8 mouse cellular contexts compared by ENCODE assay signal in genomic region chr10:75558515-75558914, GRCm38 (mm10). TPM values are rescaled to one million over a fixed set of nuclear protein-coding genes. Genes with fewer than 3 reads are reported as not detected.
A peak's percentile ranks its signal among the peaks of the same experiment; 100 is the strongest.
DNase-seq lines count a peak whose midpoint lies in the region; ATAC-seq and TF ChIP-seq lines count a peak whose summit lies in the region.

No protein-coding gene starts in this region.

- peak; percentile 45 for DNase-seq in layer of hippocampus, adult 9-11 months
- no peak for DNase-seq in layer of hippocampus, adult 9-10 months (ENCODE audit: low spot score)
- peak; percentile 89 for DNase-seq in cerebellum, adult 9-11 months
- DNase-seq in midbrain, postnatal 0 days (ENCODE audit: low spot score) = peak; percentile 92
- DNase-seq in natural killer cell, adult 2 months (ENCODE audit: low spot score in 2 of 2) = no peak
- no peak for DNase-seq in spleen, postnatal 14 days (ENCODE audit: low spot score in 2 of 2)

- peak overlapping the region; percentile 97 for H3K27ac ChIP-seq in hindbrain, embryonic 16.5 days (ENCODE audit: low read depth, low read length)
- peak overlapping the region; percentile 99 for H3K27ac ChIP-seq in midbrain, postnatal 0 days (ENCODE audit: low read depth, low read length)

- peak overlapping the region; percentile 73 for H3K4me3 ChIP-seq in hindbrain, embryonic 16.5 days (ENCODE audit: low read length)
- H3K4me3 ChIP-seq in midbrain, postnatal 0 days (ENCODE audit: low read depth, low read length) = peak overlapping the region; percentile 69

- peak overlapping the region; percentile 89 for H3K4me2 ChIP-seq in hindbrain, embryonic 16.5 days (ENCODE audit: low read length)
- peak overlapping the region; percentile 83 for H3K4me2 ChIP-seq in midbrain, postnatal 0 days (ENCODE audit: low read depth, low read length, poor library complexity, severe bottlenecking)

- peak overlapping the region; percentile 53 for H3K9ac ChIP-seq in hindbrain, embryonic 16.5 days (ENCODE audit: low read depth, low read length)
- peak overlapping the region; percentile 97 for H3K9ac ChIP-seq in midbrain, postnatal 0 days (replicated peaks; ENCODE audit: low read length, poor library complexity, severe bottlenecking)

- peaks cover 23% of the 10 kb centered on the region for H3K36me3 ChIP-seq in hindbrain, embryonic 16.5 days (ENCODE audit: control insufficient read depth, insufficient read depth, low read length)
- peaks cover 27% of the 10 kb centered on the region for H3K36me3 ChIP-seq in midbrain, postnatal 0 days (ENCODE audit: insufficient read depth, low read length)

- H3K27me3 ChIP-seq in hindbrain, embryonic 16.5 days (replicated peaks; ENCODE audit: control insufficient read depth, insufficient read depth, low read length) = no peaks in the 10 kb centered on the region
- H3K27me3 ChIP-seq in midbrain, postnatal 0 days (ENCODE audit: insufficient read depth, low read length) = no peaks in the 10 kb centered on the region

- ATAC-seq in hindbrain, embryonic 16.5 days = peak; percentile 52
- ATAC-seq in midbrain, postnatal 0 days (ENCODE audit: low FRiP score) = peak; percentile 12; the same call in 1 of the 2 replicates
- ATAC-seq in activated CD4-positive, CD25-positive, alpha-beta regulatory T cell, adult 4 months = no peak

- no peak for TF ChIP-seq CTCF in midbrain, postnatal 0 days (IDR thresholded peaks at IDR 0.05)

- no peaks in the 10 kb centered on the region for H3K9me3 ChIP-seq in hindbrain, embryonic 16.5 days (ENCODE audit: control insufficient read depth, low read length)
- no peaks in the 10 kb centered on the region for H3K9me3 ChIP-seq in midbrain, postnatal 0 days (ENCODE audit: low read length)

- WGBS in hindbrain, embryonic 16.5 days = 13% methylated on average over 3 of the region's 3 CpGs
- 17% methylated on average over 3 of the region's 3 CpGs for WGBS in midbrain, postnatal 0 days

- H3K4me1 ChIP-seq in hindbrain, embryonic 16.5 days (ENCODE audit: control insufficient read depth, insufficient read depth, low read depth, low read length) = peaks cover 40% of the 10 kb centered on the region
- peaks cover 27% of the 10 kb centered on the region for H3K4me1 ChIP-seq in midbrain, postnatal 0 days (ENCODE audit: insufficient read depth, low read length)

RNA-seq across cellular contexts. Expression of gene Lrrc75b, which starts 1.6 kb away (rescaled TPM):
- polyA plus RNA-seq in hindbrain, embryonic 16.5 days (2015; fragmentation: Nextera tagmentation; extraction: Ambion mirVana) = 38.9 and 44.7 TPM in 2 replicates
- total RNA-seq in midbrain, postnatal 0 days (2014; rRNA removed) = 41.4 and 44.2 TPM in 2 replicates
- 37.5 and 39.5 TPM in 2 replicates for polyA plus RNA-seq in midbrain, postnatal 0 days (2015; fragmentation: Nextera tagmentation; extraction: Ambion mirVana)
- under 1 TPM; 0.45 to 0.65 TPM for polyA plus RNA-seq in activated CD4-positive, CD25-positive, alpha-beta regulatory T cell, adult 4 months (2017; shearing (Covaris generic))

RNA-seq across cellular contexts. Expression of gene Ggt1, which starts 2.9 kb away (rescaled TPM):
- polyA plus RNA-seq in hindbrain, embryonic 16.5 days (2015; fragmentation: Nextera tagmentation; extraction: Ambion mirVana) = 0.69 and 2.1 TPM in 2 replicates
- total RNA-seq in midbrain, postnatal 0 days (2014; rRNA removed) = 1.4 and 5.4 TPM in 2 replicates
- 1.0 and 2.0 TPM in 2 replicates for polyA plus RNA-seq in midbrain, postnatal 0 days (2015; fragmentation: Nextera tagmentation; extraction: Ambion mirVana)
- polyA plus RNA-seq in activated CD4-positive, CD25-positive, alpha-beta regulatory T cell, adult 4 months (2017; shearing (Covaris generic)) = 1 to 10 TPM; 2.1 to 3.1 TPM

RNA-seq across cellular contexts. Expression of gene Ggt5, which starts 30.6 kb away (rescaled TPM):
- polyA plus RNA-seq in hindbrain, embryonic 16.5 days (2015; fragmentation: Nextera tagmentation; extraction: Ambion mirVana) = 2.9 and 3.5 TPM in 2 replicates
- 5.8 and 9.1 TPM in 2 replicates for total RNA-seq in midbrain, postnatal 0 days (2014; rRNA removed)
- polyA plus RNA-seq in midbrain, postnatal 0 days (2015; fragmentation: Nextera tagmentation; extraction: Ambion mirVana) = 1.3 and 2.4 TPM in 2 replicates
- polyA plus RNA-seq in activated CD4-positive, CD25-positive, alpha-beta regulatory T cell, adult 4 months (2017; shearing (Covaris generic)) = under 1 TPM; 0.15 to 0.64 TPM

RNA-seq across cellular contexts. Expression of gene Gucd1, which starts 40.7 kb away (rescaled TPM):
- polyA plus RNA-seq in hindbrain, embryonic 16.5 days (2015; fragmentation: Nextera tagmentation; extraction: Ambion mirVana) = 15.4 and 19.8 TPM in 2 replicates
- 41.2 and 48.0 TPM in 2 replicates for total RNA-seq in midbrain, postnatal 0 days (2014; rRNA removed)
- 12.6 and 14.4 TPM in 2 replicates for polyA plus RNA-seq in midbrain, postnatal 0 days (2015; fragmentation: Nextera tagmentation; extraction: Ambion mirVana)
- 10 to 100 TPM; 11.7 to 17.0 TPM for polyA plus RNA-seq in activated CD4-positive, CD25-positive, alpha-beta regulatory T cell, adult 4 months (2017; shearing (Covaris generic))

RNA-seq across cellular contexts. Expression of gene Snrpd3, which starts 41.2 kb away (rescaled TPM):
- 114 and 124 TPM in 2 replicates for polyA plus RNA-seq in hindbrain, embryonic 16.5 days (2015; fragmentation: Nextera tagmentation; extraction: Ambion mirVana)
- total RNA-seq in midbrain, postnatal 0 days (2014; rRNA removed) = 17.2 and 20.4 TPM in 2 replicates
- 137 and 143 TPM in 2 replicates for polyA plus RNA-seq in midbrain, postnatal 0 days (2015; fragmentation: Nextera tagmentation; extraction: Ambion mirVana)
- polyA plus RNA-seq in activated CD4-positive, CD25-positive, alpha-beta regulatory T cell, adult 4 months (2017; shearing (Covaris generic)) = 100 to 1,000 TPM; 133 to 205 TPM

Comparison
In these comparisons a context has a peak if more than half of its experiments do, and no peak if none do; other contexts are left out.
1. DNase-seq: peak in layer of hippocampus, adult 9-11 months (single experiment), cerebellum, adult 9-11 months (single experiment) and midbrain, postnatal 0 days (single experiment); none in layer of hippocampus, adult 9-10 months (single experiment), natural killer cell, adult 2 months (0 of 2) and spleen, postnatal 14 days (0 of 2).
2. RNA of gene Lrrc75b, which starts 1.6 kb away (polyA plus RNA-seq): 38.9 to 44.7 TPM in hindbrain, embryonic 16.5 days and 37.5 to 39.5 TPM in midbrain, postnatal 0 days; 0.45 to 0.65 TPM in activated CD4-positive, CD25-positive, alpha-beta regulatory T cell, adult 4 months; every median in the first group is over 10 times any median in the second.